ENCODE assay signal across 27 mouse cellular contexts in the genomic region with DNA sequence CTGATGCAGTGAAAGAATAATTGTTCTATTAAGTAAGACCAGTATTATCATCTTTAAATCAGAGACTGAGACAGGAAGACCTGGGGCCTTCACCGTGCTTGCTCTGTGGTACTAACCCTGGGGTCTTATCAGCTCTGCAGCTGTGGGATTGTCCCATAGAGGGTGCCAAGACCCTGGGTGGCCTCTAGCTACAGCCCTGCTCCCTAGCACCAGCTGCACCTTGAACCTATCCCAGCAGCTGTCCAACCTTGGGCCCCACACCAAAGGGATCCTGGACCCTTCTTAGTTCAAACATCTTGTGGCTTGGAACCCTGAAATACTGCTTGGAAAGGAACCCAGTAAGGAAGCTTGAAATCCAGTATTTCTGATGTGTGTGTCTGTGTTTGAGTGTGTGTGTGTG. TPM values are rescaled to one million over a fixed set of nuclear protein-coding genes. Genes with fewer than 3 reads are reported as not detected.
DNase-seq lines count a peak whose midpoint lies in the region; ATAC-seq and TF ChIP-seq lines count a peak whose summit lies in the region.
"Had no signal": no experiment of that assay in that cellular context is flagged by ENCODE, and none has a peak within 500 bp of the region (broad histone marks: within the 10 kb centered on the region; RNA-seq: fewer than 3 reads in every experiment).

No protein-coding gene starts in this region.

- peaks cover 10% of the 10 kb centered on the region; the same call in 1 of the 2 replicates for H3K36me3 ChIP-seq in kidney, embryonic 15.5 days
- H3K36me3 ChIP-seq in neural tube, embryonic 13.5 days: peaks cover 5% of the 10 kb centered on the region; the same call in 1 of the 2 replicates
- H3K36me3 ChIP-seq in neural tube, embryonic 15.5 days: peaks cover 3% of the 10 kb centered on the region; the same call in 1 of the 2 replicates
- H3K36me3 ChIP-seq: lung, embryonic 15.5 days; stomach, embryonic 15.5 days had no signal

- H3K9ac ChIP-seq in kidney, embryonic 15.5 days: no peak overlapping the region
- H3K9ac ChIP-seq in neural tube, embryonic 13.5 days: 0 out of 2 replicates have a peak overlapping the region, but pooled peaks have one; percentile 12
- H3K9ac ChIP-seq in neural tube, embryonic 15.5 days (replicated peaks): no peak overlapping the region
- H3K9ac ChIP-seq: forebrain, embryonic 13.5 days; heart, embryonic 13.5 days; hindbrain, embryonic 14.5 days; lung, embryonic 15.5 days; stomach, embryonic 15.5 days had no signal

- TF ChIP-seq CTCF in gastrocnemius, adult 2 months (IDR thresholded peaks at IDR 0.05): no peak

- H3K4me1 ChIP-seq in kidney, embryonic 15.5 days: peaks cover 51% of the 10 kb centered on the region
- peaks cover 7% of the 10 kb centered on the region; the same call in 1 of the 2 replicates for H3K4me1 ChIP-seq in neural tube, embryonic 13.5 days (replicated peaks)
- H3K4me1 ChIP-seq in neural tube, embryonic 15.5 days: peaks cover 19% of the 10 kb centered on the region; the same call in 1 of the 2 replicates

- intact Hi-C loops in gastrocnemius, adult 2 months (cut with DNase I): no loop called here
- intact Hi-C loops in gastrocnemius, postnatal 36 days (cut with DNase I): no loop called here

- no peak overlapping the region for H3K4me3 ChIP-seq in gastrocnemius, adult 2 months
- no peak overlapping the region for H3K4me3 ChIP-seq in kidney, embryonic 15.5 days (replicated peaks)
- H3K4me3 ChIP-seq in neural tube, embryonic 13.5 days: no peak overlapping the region
- H3K4me3 ChIP-seq in neural tube, embryonic 15.5 days (replicated peaks): no peak overlapping the region
- H3K4me3 ChIP-seq: forebrain, embryonic 13.5 days; heart, adult 2 months; heart, embryonic 13.5 days; lung, embryonic 15.5 days; stomach, embryonic 15.5 days had no signal

- ATAC-seq in kidney, embryonic 15.5 days (replicated peaks; ENCODE audit: low FRiP score): no peak
- ATAC-seq in neural tube, embryonic 13.5 days (ENCODE audit: low read depth): no peak
- ATAC-seq in neural tube, embryonic 15.5 days (ENCODE audit: low FRiP score): no peak
- 0 out of 2 replicates have a peak, but pooled peaks have one; percentile 28 for ATAC-seq in megakaryocyte-erythroid progenitor cell, adult 5-6 weeks (replicated peaks; ENCODE audit: low FRiP score, low TSS enrichment, poor library complexity, severe bottlenecking)
- ATAC-seq: forebrain, embryonic 13.5 days had no signal

- DNase-seq in gastrocnemius, adult 2 months: no peak
- DNase-seq in gastrocnemius, postnatal 36 days: no peak
- DNase-seq in kidney, adult 8-10 months: no peak
- no peak for DNase-seq in Muller cell, postnatal 12 days (ENCODE audit: inconsistent ontology term)
- DNase-seq: adrenal gland, postnatal 14 days; cerebellum, adult 11 months; cerebellum, postnatal 10 days; gastrocnemius, postnatal 25 days; heart, adult 2 months; heart, postnatal 10 days; kidney, postnatal 10 days; layer of hippocampus, adult 9-11 months; midbrain, embryonic 14.5 days; retina, postnatal 1 day; right cerebral cortex, postnatal 14 days; thymus, postnatal 4 days had no signal

- H3K27ac ChIP-seq in gastrocnemius, adult 2 months: peak overlapping the region; percentile 82; the same call in 1 of the 2 replicates
- H3K27ac ChIP-seq in kidney, embryonic 15.5 days: 0 out of 2 replicates have a peak overlapping the region, but pooled peaks have one; percentile 3
- no peak overlapping the region for H3K27ac ChIP-seq in neural tube, embryonic 13.5 days (replicated peaks)
- H3K27ac ChIP-seq in neural tube, embryonic 15.5 days (replicated peaks): no peak overlapping the region
- H3K27ac ChIP-seq: forebrain, embryonic 13.5 days; hindbrain, embryonic 14.5 days; lung, embryonic 15.5 days; stomach, embryonic 15.5 days had no signal

- WGBS in kidney, embryonic 15.5 days: 48% methylated on average over 1 of the region's 1 CpGs
- 61% methylated on average over 1 of the region's 1 CpGs for WGBS in neural tube, embryonic 13.5 days
- 84% methylated on average over 1 of the region's 1 CpGs for WGBS in neural tube, embryonic 15.5 days

- no peaks in the 10 kb centered on the region for H3K27me3 ChIP-seq in kidney, embryonic 15.5 days
- no peaks in the 10 kb centered on the region for H3K27me3 ChIP-seq in neural tube, embryonic 13.5 days
- H3K27me3 ChIP-seq in neural tube, embryonic 15.5 days (replicated peaks): no peaks in the 10 kb centered on the region
- H3K27me3 ChIP-seq: forebrain, embryonic 13.5 days; heart, embryonic 13.5 days; lung, embryonic 15.5 days; stomach, embryonic 15.5 days had no signal

- H3K4me2 ChIP-seq in kidney, embryonic 15.5 days: no peak overlapping the region
- H3K4me2 ChIP-seq in neural tube, embryonic 13.5 days: no peak overlapping the region
- H3K4me2 ChIP-seq in neural tube, embryonic 15.5 days: no peak overlapping the region
- H3K4me2 ChIP-seq: forebrain, embryonic 13.5 days; heart, embryonic 13.5 days; hindbrain, embryonic 14.5 days; liver, embryonic 11.5 days; lung, embryonic 15.5 days; stomach, embryonic 15.5 days had no signal

- no peaks in the 10 kb centered on the region for H3K9me3 ChIP-seq in kidney, embryonic 15.5 days (replicated peaks)
- no peaks in the 10 kb centered on the region for H3K9me3 ChIP-seq in neural tube, embryonic 13.5 days
- H3K9me3 ChIP-seq in neural tube, embryonic 15.5 days (replicated peaks): no peaks in the 10 kb centered on the region
- H3K9me3 ChIP-seq: forebrain, embryonic 13.5 days; heart, embryonic 13.5 days; lung, embryonic 15.5 days; stomach, embryonic 15.5 days had no signal

RNA-seq across cellular contexts. Expression of a gene that starts 37.1 kb away (rescaled TPM):
- 100 to 1,000 TPM; 108 to 135 TPM for total RNA-seq in gastrocnemius, adult 2 months (2021)
- 100 to 1,000 TPM; 106 to 126 TPM for total RNA-seq in gastrocnemius, postnatal 36 days (2021)
- 84.9 and 88.7 TPM in 2 replicates for polyA plus RNA-seq in kidney, embryonic 15.5 days (2015; fragmentation: Nextera tagmentation; extraction: Ambion mirVana)
- polyA plus RNA-seq in neural tube, embryonic 13.5 days (2015; fragmentation: Nextera tagmentation; extraction: Ambion mirVana): 59.3 and 64.0 TPM in 2 replicates
- 77.4 and 77.6 TPM in 2 replicates for polyA plus RNA-seq in neural tube, embryonic 15.5 days (2015; fragmentation: Nextera tagmentation; extraction: Ambion mirVana)
- total RNA-seq in megakaryocyte-erythroid progenitor cell, adult 5-6 weeks (2014; fragmentation: Nextera tagmentation): 20.4 and 22.9 TPM in 2 replicates
- 11.6 and 23.9 TPM in 2 replicates for total RNA-seq in megakaryocyte-erythroid progenitor cell, adult 5-6 weeks (2017)
- total RNA-seq: MEL had no signal

Comparison
In these comparisons a context has a peak if more than half of its experiments do, and no peak if none do; other contexts are left out.
1. H3K27ac ChIP-seq: peak in gastrocnemius, adult 2 months (single experiment) and kidney, embryonic 15.5 days (single experiment); none in neural tube, embryonic 13.5 days (single experiment) and neural tube, embryonic 15.5 days (single experiment).
2. RNA of a gene that starts 37.1 kb away (total RNA-seq): 108 to 135 TPM in gastrocnemius, adult 2 months and 106 to 126 TPM in gastrocnemius, postnatal 36 days; 11.6 to 23.9 TPM in megakaryocyte-erythroid progenitor cell, adult 5-6 weeks; every median in the first group is over 4 times any median in the second.